Mouse (Mus musculus) heart, postnatal 25 days (tissue): ENCODE data around the gene Kdm6b. TPM values are rescaled to one million over a fixed set of nuclear protein-coding genes. Genes with fewer than 3 reads are reported as not detected.
A peak's percentile ranks its signal among the peaks of the same experiment; 100 is the strongest.

ENCODE experiments used
- DNase-seq: peaks from one replicate; pipeline ENCODE4 v3.0.0; 2022; ENCODE audit warnings: low spot score
- intact Hi-C: fragments of 180-260 bp; cut with DNase I; formaldehyde crosslinking; loops from one replicate; pipeline ENCODE4 v1.15.1; 2025
- total RNA-seq, 2 experiments: library from RNA; stranded (reverse); gene quantifications; 2 replicates each; pipeline ENCODE4 v1.2.3; 2021

Gene Kdm6b
- total RNA-seq, 2 experiments from 2014 or later, result 25.6 to 30.3 TPM

GRCm38 (mm10) chr11:69370817-69371215, 42.7 kb downstream of the Kdm6b start:
- intact Hi-C loops, result no loop called here
- no peak for DNase-seq

GRCm38 (mm10) chr11:69369990-69370816, 43.3 kb downstream of the Kdm6b start:
- intact Hi-C loops, result no loop called here
- DNase-seq, result no peak

GRCm38 (mm10) chr11:69369215-69369989, 44.1 kb downstream of the Kdm6b start, which contains the start of gene Chd3:
Chd3 (minus strand) TSS chr11:69369406.
- intact Hi-C loops, result no loop called here
- no peak for DNase-seq

GRCm38 (mm10) chr11:69368356-69369214, 44.9 kb downstream of the Kdm6b start:
- intact Hi-C loops, result no loop called here
- DNase-seq, result peak; percentile 13

- DNase-seq, result no peak
- intact Hi-C loops, result loop anchor here (2.0 kb wide), 2 partner anchors 27 to 41 kb away; partner anchors contain the start of genes Kcnab3 and Rnf227
Measured at GRCm38 (mm10) chr11:69367616-69368355, 45.7 kb downstream of the Kdm6b start.

GRCm38 (mm10) chr11:69366855-69367615, 46.4 kb downstream of the Kdm6b start:
- no peak for DNase-seq
- intact Hi-C loops, result loop anchor here (2.0 kb wide), 2 partner anchors 26 to 40 kb away; partner anchors contain the start of genes Kcnab3 and Rnf227

GRCm38 (mm10) chr11:69366157-69366854, 47.2 kb downstream of the Kdm6b start:
- peak; percentile 88 for DNase-seq
- intact Hi-C loops, result loop anchor here (2.0 kb wide), 2 partner anchors 26 to 40 kb away; partner anchors contain the start of genes Kcnab3 and Rnf227

- DNase-seq, result no peak
- intact Hi-C loops, result loop anchor here (2.0 kb wide), 2 partner anchors 25 to 39 kb away; partner anchors contain the start of genes Kcnab3 and Rnf227
Measured at GRCm38 (mm10) chr11:69365722-69366121, 47.8 kb downstream of the Kdm6b start.

- DNase-seq, result peak; percentile 90
- intact Hi-C loops, result no loop called here
Measured at GRCm38 (mm10) chr11:69364910-69365309, 48.6 kb downstream of the Kdm6b start.

GRCm38 (mm10) chr11:69364376-69364775, 49.1 kb downstream of the Kdm6b start:
- DNase-seq, result no peak
- intact Hi-C loops, result no loop called here

- intact Hi-C loops, result no loop called here
- DNase-seq, result no peak
Measured at GRCm38 (mm10) chr11:69362479-69362878, 51.0 kb downstream of the Kdm6b start.

GRCm38 (mm10) chr11:69362021-69362420, 51.5 kb downstream of the Kdm6b start:
- no peak for DNase-seq
- intact Hi-C loops, result no loop called here

GRCm38 (mm10) chr11:69357690-69358089, 55.8 kb downstream of the Kdm6b start:
- no peak for DNase-seq
- intact Hi-C loops, result no loop called here

GRCm38 (mm10) chr11:69356544-69356943, 56.9 kb downstream of the Kdm6b start:
- intact Hi-C loops, result no loop called here
- no peak for DNase-seq
